Mouse (Mus musculus) brain, embryonic 18.5 days (tissue): ENCODE measurements around the gene Tmem212.

Experiments used
- DNase-seq: peaks from one replicate; pipeline ENCODE4 v3.0.0-alpha.2; 2012; ENCODE audit warnings: low read depth, low spot score

Tmem212 gene

GRCm38 (mm10) chr3:27899012-27899726 lies 3.0 kb upstream of the Tmem212 start:
- DNase-seq, result no peak

GRCm38 (mm10) chr3:27898178-27898577 lies 2.0 kb upstream of the Tmem212 start:
- no peak for DNase-seq

GRCm38 (mm10) chr3:27886578-27886977 lies 9.6 kb downstream of the Tmem212 start:
- no peak for DNase-seq

GRCm38 (mm10) chr3:27885585-27885984 lies 10.6 kb downstream of the Tmem212 start:
- no peak for DNase-seq

GRCm38 (mm10) chr3:27881897-27882835 lies 14.0 kb downstream of the Tmem212 start:
- DNase-seq, result no peak

- no peak for DNase-seq
These were observed 17.1 kb downstream of the Tmem212 start for GRCm38 (mm10) chr3:27878854-27879610.

GRCm38 (mm10) chr3:27873268-27874073 lies 22.7 kb downstream of the Tmem212 start:
- DNase-seq, result peak; percentile 42

GRCm38 (mm10) chr3:27872429-27872828 lies 23.7 kb downstream of the Tmem212 start:
- no peak for DNase-seq

- DNase-seq, result no peak
These were observed 24.3 kb downstream of the Tmem212 start for GRCm38 (mm10) chr3:27871891-27872290.

- DNase-seq, result no peak
These were observed 24.8 kb downstream of the Tmem212 start for GRCm38 (mm10) chr3:27871371-27871770.

- no peak for DNase-seq
These were observed 27.5 kb downstream of the Tmem212 start for GRCm38 (mm10) chr3:27868681-27869080.

- DNase-seq, result no peak
These were observed 28.4 kb downstream of the Tmem212 start for GRCm38 (mm10) chr3:27867731-27868130.

- peak; percentile 68 for DNase-seq
These were observed 33.1 kb downstream of the Tmem212 start for GRCm38 (mm10) chr3:27862821-27863740.

- no peak for DNase-seq
These were observed 34.6 kb downstream of the Tmem212 start for GRCm38 (mm10) chr3:27861601-27862000.

GRCm38 (mm10) chr3:27861086-27861485 lies 35.1 kb downstream of the Tmem212 start:
- no peak for DNase-seq

GRCm38 (mm10) chr3:27859161-27859561 lies 37.0 kb downstream of the Tmem212 start:
- no peak for DNase-seq

- no peak for DNase-seq
These were observed 37.6 kb downstream of the Tmem212 start for GRCm38 (mm10) chr3:27858441-27859115.

- no peak for DNase-seq
These were observed 39.9 kb downstream of the Tmem212 start for GRCm38 (mm10) chr3:27856288-27856687.

- DNase-seq, result no peak
These were observed 41.6 kb downstream of the Tmem212 start for GRCm38 (mm10) chr3:27854431-27855180.
